Mouse (Mus musculus) CH12.LX (cell line): ENCODE measurements around the gene Pcgf5. TPM values are rescaled to one million over a fixed set of nuclear protein-coding genes. Genes with fewer than 3 reads are reported as not detected.

Experiments used
- DNase-seq: peaks from one replicate; pipeline ENCODE4 v3.0.0-alpha.2; 2013; ENCODE audit errors: extremely low read depth
- H3K27ac ChIP-seq: 2 replicates; pipeline ENCODE4 v1.5.1; 2012; ENCODE audit warnings: low read depth, mild to moderate bottlenecking, control low read depth, moderate library complexity; ENCODE audit not compliant: insufficient read depth
- H3K27me3 ChIP-seq: replicated peaks from 2 replicates; pipeline ENCODE3; 2012; ENCODE audit warnings: inconsistent platforms
- H3K36me3 ChIP-seq, 2 experiments: replicated peaks in 1 of 2; 2 replicates each; pipeline versions ENCODE3 to v1.6.1; 2012; ENCODE audit warnings: inconsistent platforms in 1 of 2, low read length in 1 of 2, mild to moderate bottlenecking in 1 of 2, mixed read lengths in 1 of 2, moderate library complexity in 1 of 2; ENCODE audit not compliant: control insufficient read depth in 1 of 2, insufficient read depth in 1 of 2
- H3K4me1 ChIP-seq, 2 experiments: 2 replicates each; pipeline ENCODE4 v1.6.1; 2012; ENCODE audit warnings: inconsistent platforms in 1 of 2, moderate library complexity in 1 of 2; ENCODE audit not compliant: insufficient read depth in 2 of 2, control insufficient read depth in 1 of 2
- H3K4me2 ChIP-seq: 2 replicates; pipeline ENCODE4 v1.6.1; 2012; ENCODE audit warnings: low read depth, mild to moderate bottlenecking, control low read depth; ENCODE audit not compliant: poor library complexity, insufficient read depth, severe bottlenecking
- H3K4me3 ChIP-seq, 3 experiments: fragments of 150-350 bp in 1 of 3; sonication (generic) in 1 of 3; replicated peaks in 1 of 3; 2 replicates each; pipeline versions ENCODE3 to v1.5.1; 2011 to 2012; ENCODE audit warnings: low read depth in 2 of 3, low read length in 2 of 3, mild to moderate bottlenecking in 2 of 3, moderate library complexity in 2 of 3, control low read depth in 1 of 3, improper control_type of control experiment in 1 of 3, inconsistent platforms in 1 of 3, mixed read lengths in 1 of 3; ENCODE audit not compliant: poor library complexity in 1 of 3
- H3K79me2 ChIP-seq: replicated peaks from 2 replicates; pipeline ENCODE4 v1.6.1; 2012; ENCODE audit warnings: mild to moderate bottlenecking, moderate library complexity; ENCODE audit not compliant: control insufficient read depth, poor library complexity, insufficient read depth, severe bottlenecking; ENCODE audit errors: extremely low read depth
- H3K9ac ChIP-seq: 2 replicates; pipeline ENCODE4 v1.6.1; 2012; ENCODE audit warnings: low read depth, mild to moderate bottlenecking, control low read depth, moderate library complexity; ENCODE audit not compliant: insufficient read depth
- H3K9me3 ChIP-seq: replicated peaks from 2 replicates; pipeline ENCODE3; 2012; ENCODE audit warnings: low read length, inconsistent platforms, mixed read lengths
- BHLHE40 ChIP-seq: IDR thresholded peaks from 2 replicates; pipeline ENCODE4 v1.6.1; 2011; ENCODE audit warnings: mild to moderate bottlenecking, low read depth, low read length, improper control_type of control experiment
- CHD1 ChIP-seq: IDR thresholded peaks from 2 replicates; pipeline ENCODE4 v1.6.1; 2012; ENCODE audit warnings: low read depth, low read length, improper control_type of control experiment, inconsistent platforms
- CHD2 ChIP-seq: IDR thresholded peaks from 2 replicates; pipeline ENCODE4 v1.6.1; 2011; ENCODE audit warnings: low read length, improper control_type of control experiment
- CTCF ChIP-seq, 2 experiments: IDR thresholded peaks in 1 of 2; conservative IDR thresholded peaks in 1 of 2; 2 replicates each; pipeline ENCODE4 v1.5.1; 2011 to 2012; ENCODE audit warnings: low read depth in 2 of 2, low read length in 2 of 2, improper control_type of control experiment in 1 of 2, inconsistent platforms in 1 of 2, mild to moderate bottlenecking in 1 of 2, moderate library complexity in 1 of 2
- E2F4 ChIP-seq: IDR thresholded peaks from 2 replicates; pipeline ENCODE4 v1.6.1; 2011; ENCODE audit warnings: low read depth, low read length, improper control_type of control experiment; ENCODE audit not compliant: insufficient replicate concordance
- ELF1 ChIP-seq: IDR thresholded peaks from 2 replicates; pipeline ENCODE4 v1.6.1; 2014; ENCODE audit warnings: low read depth, mild to moderate bottlenecking, inconsistent platforms, low read length, improper control_type of control experiment
- EP300 ChIP-seq: IDR thresholded peaks from 2 replicates; pipeline ENCODE4 v1.6.1; 2011; ENCODE audit warnings: low read length, improper control_type of control experiment
- ETS1 ChIP-seq: conservative IDR thresholded peaks from 2 replicates; pipeline ENCODE4 v1.6.1; 2012; ENCODE audit warnings: low read depth, mild to moderate bottlenecking, inconsistent platforms, low read length, improper control_type of control experiment, moderate library complexity
- GABPA ChIP-seq: IDR thresholded peaks from 2 replicates; pipeline ENCODE4 v1.6.1; 2012; ENCODE audit warnings: low read depth, low read length, improper control_type of control experiment, inconsistent platforms; ENCODE audit not compliant: insufficient replicate concordance
- HCFC1 ChIP-seq: IDR thresholded peaks from 2 replicates; pipeline ENCODE4 v1.6.1; 2012; ENCODE audit warnings: low read depth, mild to moderate bottlenecking, inconsistent platforms, low read length, improper control_type of control experiment
- IRF4 ChIP-seq: IDR thresholded peaks from 2 replicates; pipeline ENCODE4 v1.6.1; 2014; ENCODE audit warnings: low read depth, mild to moderate bottlenecking, inconsistent platforms, low read length, improper control_type of control experiment
- JUN ChIP-seq: IDR thresholded peaks from 2 replicates; pipeline ENCODE4 v1.6.1; 2011; ENCODE audit warnings: low read depth, mild to moderate bottlenecking, low read length, improper control_type of control experiment, moderate library complexity; ENCODE audit not compliant: insufficient read depth
- JUND ChIP-seq: conservative IDR thresholded peaks from 2 replicates; pipeline ENCODE4 v1.6.1; 2011; ENCODE audit warnings: low read depth, low read length, improper control_type of control experiment
- KAT2A ChIP-seq: IDR thresholded peaks from 2 replicates; pipeline ENCODE4 v1.6.1; 2012; ENCODE audit warnings: low read length, improper control_type of control experiment, inconsistent platforms; ENCODE audit not compliant: insufficient replicate concordance
- MAFK ChIP-seq: IDR thresholded peaks from 2 replicates; pipeline ENCODE4 v1.6.1; 2011; ENCODE audit warnings: low read length, improper control_type of control experiment; ENCODE audit not compliant: insufficient replicate concordance
- MAX ChIP-seq: IDR thresholded peaks from 2 replicates; pipeline ENCODE4 v1.6.1; 2011; ENCODE audit warnings: low read length, improper control_type of control experiment
- MAZ ChIP-seq: IDR thresholded peaks from 2 replicates; pipeline ENCODE4 v1.6.1; 2012; ENCODE audit warnings: low read depth, mild to moderate bottlenecking, inconsistent platforms, low read length, improper control_type of control experiment, moderate library complexity
- MEF2A ChIP-seq: IDR thresholded peaks from 2 replicates; pipeline ENCODE4 v1.6.1; 2014; ENCODE audit warnings: low read depth, mild to moderate bottlenecking, inconsistent platforms, low read length, improper control_type of control experiment, borderline replicate concordance
- MXI1 ChIP-seq: IDR thresholded peaks from 2 replicates; pipeline ENCODE4 v1.6.1; 2011; ENCODE audit warnings: mild to moderate bottlenecking, low read depth, low read length, improper control_type of control experiment
- MYC ChIP-seq: IDR thresholded peaks from 2 replicates; pipeline ENCODE4 v1.6.1; 2011; ENCODE audit warnings: low read depth, mild to moderate bottlenecking, improper control_type of control experiment, low read length
- NELFE ChIP-seq: IDR thresholded peaks from 2 replicates; pipeline ENCODE4 v1.6.1; 2011; ENCODE audit warnings: low read depth, low read length, improper control_type of control experiment
- NRF1 ChIP-seq: IDR thresholded peaks from 2 replicates; pipeline ENCODE4 v1.6.1; 2014; ENCODE audit warnings: low read depth, mild to moderate bottlenecking, inconsistent platforms, low read length, improper control_type of control experiment, moderate library complexity
- PAX5 ChIP-seq: IDR thresholded peaks from 2 replicates; pipeline ENCODE4 v1.6.1; 2012; ENCODE audit warnings: low read length, inconsistent platforms, mixed read lengths
- POLR2A ChIP-seq: IDR thresholded peaks from 2 replicates; pipeline ENCODE4 v1.6.1; 2011; ENCODE audit warnings: low read depth, mild to moderate bottlenecking, improper control_type of control experiment, low read length
- POLR2AphosphoS2 ChIP-seq: IDR thresholded peaks from 2 replicates; pipeline ENCODE4 v1.6.1; 2011; ENCODE audit warnings: low read depth, low read length, improper control_type of control experiment
- RAD21 ChIP-seq: IDR thresholded peaks from 2 replicates; pipeline ENCODE4 v1.6.1; 2011; ENCODE audit warnings: low read depth, mild to moderate bottlenecking, low read length, improper control_type of control experiment, moderate library complexity
- RCOR1 ChIP-seq: conservative IDR thresholded peaks from 2 replicates; pipeline ENCODE4 v1.6.1; 2012; ENCODE audit warnings: low read depth, mild to moderate bottlenecking, inconsistent platforms, low read length, improper control_type of control experiment
- SIN3A ChIP-seq: IDR thresholded peaks from 2 replicates; pipeline ENCODE4 v1.6.1; 2012; ENCODE audit warnings: low read length, improper control_type of control experiment, inconsistent platforms
- SMC3 ChIP-seq: IDR thresholded peaks from 2 replicates; pipeline ENCODE4 v1.6.1; 2011; ENCODE audit warnings: low read depth, low read length, improper control_type of control experiment
- TBP ChIP-seq: conservative IDR thresholded peaks from 2 replicates; pipeline ENCODE4 v1.6.1; 2011; ENCODE audit warnings: low read depth, low read length, improper control_type of control experiment
- TCF12 ChIP-seq: IDR thresholded peaks from 2 replicates; pipeline ENCODE4 v1.6.1; 2014; ENCODE audit warnings: low read depth, mild to moderate bottlenecking, inconsistent platforms, low read length, improper control_type of control experiment
- UBTF ChIP-seq: IDR thresholded peaks from 2 replicates; pipeline ENCODE4 v1.6.1; 2012; ENCODE audit warnings: low read depth, mild to moderate bottlenecking, inconsistent platforms, low read length, improper control_type of control experiment, moderate library complexity
- USF1 ChIP-seq: IDR thresholded peaks from 2 replicates; pipeline ENCODE4 v1.6.1; 2014; ENCODE audit warnings: low read depth, mild to moderate bottlenecking, inconsistent platforms, low read length, improper control_type of control experiment
- USF2 ChIP-seq: conservative IDR thresholded peaks from 2 replicates; pipeline ENCODE4 v1.6.1; 2011; ENCODE audit warnings: low read depth, low read length, improper control_type of control experiment
- ZC3H11A ChIP-seq: IDR thresholded peaks from 2 replicates; pipeline ENCODE4 v1.6.1; 2012; ENCODE audit warnings: low read depth, mild to moderate bottlenecking, inconsistent platforms, low read length, improper control_type of control experiment
- ZKSCAN1 ChIP-seq: IDR thresholded peaks from 2 replicates; pipeline ENCODE4 v1.6.1; 2012; ENCODE audit warnings: low read depth, inconsistent platforms, low read length, improper control_type of control experiment, borderline replicate concordance
- ZMIZ1 ChIP-seq: IDR thresholded peaks from 2 replicates; pipeline ENCODE4 v1.6.1; 2012; ENCODE audit warnings: low read depth, mild to moderate bottlenecking, inconsistent platforms, low read length, improper control_type of control experiment
- ZNF384 ChIP-seq: IDR thresholded peaks from 2 replicates; pipeline ENCODE4 v1.6.1; 2012; ENCODE audit warnings: low read depth, low read length, improper control_type of control experiment, inconsistent platforms
- dilution Hi-C: fragments of 300-500 bp; cut with MboI; formaldehyde crosslinking; loops from 2 replicates; pipeline ENCODE4 v1.14.3; 2020; ENCODE audit warnings: low sequenced_read_pairs; ENCODE audit not compliant: extremely low pct_unique_long_range_greater_than_20kb, extremely low pct_ligation_motif_present
- in situ Hi-C: fragments of 300-500 bp; cut with MboI; formaldehyde crosslinking; loops from 3 replicates; pipeline ENCODE4 v1.14.3; 2019; ENCODE audit warnings: low sequenced_read_pairs, low pct_ligation_motif_present, low pct_unique_long_range_greater_than_20kb, mixed read lengths
- polyA plus RNA-seq: library from polyadenylated mRNA; unstranded; fragments of >175 nt; gene quantifications from 2 replicates; pipeline ENCODE4 v1.2.1, GENCODE M21; 2012; ENCODE audit warnings: low read depth; ENCODE audit not compliant: insufficient read length
- total RNA-seq, 2 experiments: library from RNA; depleted of rRNA; stranded (reverse); fragments of 300-350 nt in 1 of 2; fragments of >200 nt in 1 of 2; gene quantifications; 2 replicates each; pipeline ENCODE4 v1.2.3; 2012 to 2014

The Pcgf5 gene
- total and polyA plus RNA-seq, 3 experiments, result 17.4 to 28.9 (median 20.6) TPM

GRCm38 (mm10) chr19:36378511-36379232 lies 30.6 kb downstream of the Pcgf5 start:
- in situ Hi-C loops (no loop called here), dilution Hi-C loops (no loop called here)
- TF ChIP-seq JUND (peak; percentile 94), RAD21 (peak; percentile 6), BHLHE40 (peak; percentile 77), NRF1 (no peak), CHD1 (peak; percentile 88; the same call in 1 of the 2 replicates), KAT2A (peak; percentile 78), ZKSCAN1 (peak; percentile 17; the same call in 1 of the 2 replicates), MAFK (peak; percentile 93), UBTF (peak; percentile 71; the same call in 1 of the 2 replicates), PAX5 (no peak), SMC3 (peak; percentile 19), JUN (peak; percentile 93), MAX (peak; percentile 72), MXI1 (peak; percentile 72), MYC (peak; percentile 61; the same call in 1 of the 2 replicates), GABPA (no peak), POLR2A (no peak; the same call in 1 of the 2 replicates), EP300 (peak; percentile 99), ZNF384 (peak; percentile 99), IRF4 (peak; percentile 98), SIN3A (peak; percentile 96), RCOR1 (peak; percentile 99), USF1 (no peak), POLR2AphosphoS2 (0 out of 2 replicates have a peak, but pooled peaks have one; percentile 32), TCF12 (peak; percentile 93), ZMIZ1 (peak; percentile 53; the same call in 1 of the 2 replicates), ZC3H11A (no peak), MAZ (peak; percentile 99), CHD2 (peak; percentile 88), NELFE (0 out of 2 replicates have a peak, but pooled peaks have one; percentile 35), MEF2A (peak; percentile 96), TBP (peak; percentile 75), ETS1 (peak; percentile 98), E2F4 (0 out of 2 replicates have a peak, but pooled peaks have one; percentile 56), ELF1 (peak; percentile 55), CTCF (conservative IDR thresholded peaks at IDR 0.05 in 1 of 2, IDR thresholded peaks at IDR 0.05 in 1 of 2; ENCODE audit: low read depth in 2 of 2, low read length in 2 of 2) (no peak), USF2 (no peak), HCFC1 (no peak)
- Histone ChIP-seq H3K4me3 (peak overlapping the region; percentile 17 to 58 (median 36)), H3K4me1 (peaks cover 39 to 63% of the 10 kb centered on the region in 2 experiments), H3K36me3 (no peaks in the 10 kb centered on the region), H3K27me3 (no peaks in the 10 kb centered on the region), H3K9me3 (peaks cover 3% of the 10 kb centered on the region), H3K79me2 (no peaks in the 10 kb centered on the region), H3K27ac (peak overlapping the region; percentile 99), H3K9ac (peak overlapping the region; percentile 79), H3K4me2 (peak overlapping the region; percentile 94)
- peak; percentile 93 for DNase-seq
